In the genomic region with DNA sequence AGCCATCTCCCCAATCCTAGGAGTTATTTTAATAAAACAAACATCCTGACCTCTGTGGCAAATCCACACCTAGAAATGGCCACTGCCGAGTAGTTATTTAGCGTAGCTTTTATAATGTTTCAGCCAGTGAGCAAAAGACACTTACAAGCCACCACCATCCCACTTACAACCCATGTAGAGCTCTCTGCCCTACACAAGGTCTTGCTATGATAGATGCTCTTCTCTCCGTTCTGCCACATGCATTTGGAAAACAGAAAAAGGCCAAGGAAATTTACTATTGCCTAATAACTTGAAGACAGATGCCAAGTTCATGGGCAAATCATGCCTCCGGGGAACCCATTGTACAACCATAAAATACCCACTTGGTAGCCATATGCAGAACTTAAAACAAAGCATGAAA, we compare ENCODE assay signal across 15 mouse cellular contexts.
DNase-seq lines count a peak whose midpoint lies in the region; ATAC-seq lines count a peak whose summit lies in the region.
"Had no signal": no experiment of that assay in that cellular context is flagged by ENCODE, and none has a peak within 500 bp of the region (broad histone marks: within the 10 kb centered on the region; RNA-seq: fewer than 3 reads in every experiment).

No protein-coding gene starts in this region.

- peak; percentile 44 for DNase-seq in adrenal gland, adult 2 months
- no peak for DNase-seq in adrenal gland, postnatal 14 days
- DNase-seq in adrenal gland, postnatal 10 days, result peak; percentile 22
- no peak for DNase-seq in adrenal gland, adult 18-20 months (ENCODE audit: low spot score in 2 of 2)
- DNase-seq in heart, adult 11 months, result peak; percentile 55
- DNase-seq: adrenal gland, adult 8-10 months; adrenal gland, postnatal 25 days; adrenal gland, postnatal 36 days; cerebellum, adult 11 months; cerebellum, adult 11-12 months; cerebellum, adult 8-10 months had no signal

- no peak overlapping the region for H3K27ac ChIP-seq in heart, embryonic 11.5 days (ENCODE audit: low read depth, low read length)

- H3K27me3 ChIP-seq in heart, embryonic 11.5 days (ENCODE audit: control insufficient read depth, insufficient read depth, low read length), result no peaks in the 10 kb centered on the region
- H3K27me3 ChIP-seq: Patski had no signal

- 90% methylated on average over 4 of the region's 4 CpGs for WGBS in heart, embryonic 11.5 days (ENCODE audit: insufficient replicate concordance)

- no peak for ATAC-seq in heart, embryonic 11.5 days (replicated peaks; ENCODE audit: insufficient number of reproducible peaks, low FRiP score, low TSS enrichment)
- ATAC-seq: activated CD4-positive, CD25-positive, alpha-beta regulatory T cell, adult 4 months; Patski had no signal

- H3K9ac ChIP-seq in heart, embryonic 11.5 days (ENCODE audit: low read depth, low read length), result no peak overlapping the region

- no peaks in the 10 kb centered on the region for H3K9me3 ChIP-seq in heart, embryonic 11.5 days (replicated peaks; ENCODE audit: control insufficient read depth, low read length)

- no peak overlapping the region for H3K4me2 ChIP-seq in heart, embryonic 11.5 days

- H3K36me3 ChIP-seq in heart, embryonic 11.5 days (ENCODE audit: control insufficient read depth, insufficient read depth, low read length), result no peaks in the 10 kb centered on the region
- H3K36me3 ChIP-seq: G1E had no signal

- H3K4me1 ChIP-seq in heart, embryonic 11.5 days (ENCODE audit: control insufficient read depth, insufficient read depth, low read length), result no peaks in the 10 kb centered on the region

- no peak overlapping the region for H3K4me3 ChIP-seq in heart, embryonic 11.5 days (ENCODE audit: low read depth, low read length)

Comparison
In these comparisons a context has a peak if more than half of its experiments do, and no peak if none do; other contexts are left out.
1. DNase-seq: peak in adrenal gland, adult 2 months (single experiment), adrenal gland, postnatal 10 days (single experiment) and heart, adult 11 months (single experiment); none in adrenal gland, postnatal 14 days (single experiment) and adrenal gland, adult 18-20 months (0 of 2).